Mouse (Mus musculus) natural killer cell, adult 2 months (primary cell): ENCODE measurements around the gene Gm21887.
"Not testable (repeated sequence)": the region's sequence is repeated elsewhere in the genome, so short reads cannot be mapped to it uniquely, and the experiment has no call there.

Experiments used
- DNase-seq, 2 experiments: peaks; one replicate each; pipeline ENCODE4 v3.0.0; 2022; ENCODE audit warnings: low spot score in 2 of 2

Gm21887 gene

DNA sequence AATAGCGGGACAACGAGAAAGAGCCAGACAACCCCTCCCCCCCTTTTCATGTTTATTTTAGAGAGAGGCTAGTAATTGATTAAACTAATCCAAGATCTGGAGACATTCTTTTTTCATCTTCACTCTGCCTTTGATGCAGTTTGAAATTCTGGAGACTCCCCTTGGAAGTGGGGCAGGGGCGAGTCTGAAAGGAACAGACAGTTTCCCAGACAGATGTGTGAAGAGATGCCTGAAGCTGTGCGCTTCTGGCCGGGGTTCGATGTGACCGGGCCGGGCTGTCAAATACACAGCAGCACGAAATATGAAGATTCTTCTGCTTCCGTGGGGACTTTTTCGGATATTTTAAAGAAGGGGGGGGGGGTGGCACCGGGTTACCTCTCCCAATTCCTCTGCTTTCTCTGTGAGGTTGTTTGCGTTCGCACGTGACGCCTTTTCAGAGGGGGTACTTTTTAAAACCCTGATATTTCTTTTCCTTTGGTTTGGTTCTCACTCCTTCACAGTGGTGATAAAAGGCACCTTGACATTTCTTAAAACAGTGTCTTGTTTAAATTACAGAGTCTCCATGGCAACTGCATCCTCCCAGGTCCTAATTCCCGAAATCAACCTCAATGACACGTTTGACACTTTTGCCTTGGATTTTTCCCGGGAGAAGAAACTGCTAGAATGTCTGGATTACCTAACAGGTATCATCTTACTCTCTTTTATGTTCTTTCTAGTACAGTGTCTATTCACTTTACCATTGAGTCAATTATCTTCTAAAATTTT, 25.9 kb upstream of the Gm21887 start:
- peak; percentile 0 to 5 for DNase-seq

DNA sequence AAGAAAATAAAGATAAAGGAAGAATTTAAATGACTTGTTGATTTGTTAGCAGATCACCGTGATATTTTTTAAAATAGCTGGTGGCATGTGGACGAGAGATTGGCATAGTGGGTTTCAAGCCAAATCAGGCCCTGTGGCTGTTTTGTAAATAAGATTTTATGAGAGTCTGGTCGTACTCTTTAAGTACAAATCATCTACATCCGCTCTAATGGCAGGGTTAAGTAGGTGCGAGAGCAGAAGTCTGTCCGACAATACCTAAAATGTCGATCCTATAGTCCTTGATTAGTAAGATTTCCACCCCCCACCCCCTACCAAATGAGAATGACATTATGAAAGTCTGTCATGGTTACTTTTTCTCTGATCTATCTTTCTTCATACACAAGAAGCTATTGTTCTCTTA, 25.1 kb upstream of the Gm21887 start:
- DNase-seq: peak in 1 of 2 experiments; percentile 0

DNA sequence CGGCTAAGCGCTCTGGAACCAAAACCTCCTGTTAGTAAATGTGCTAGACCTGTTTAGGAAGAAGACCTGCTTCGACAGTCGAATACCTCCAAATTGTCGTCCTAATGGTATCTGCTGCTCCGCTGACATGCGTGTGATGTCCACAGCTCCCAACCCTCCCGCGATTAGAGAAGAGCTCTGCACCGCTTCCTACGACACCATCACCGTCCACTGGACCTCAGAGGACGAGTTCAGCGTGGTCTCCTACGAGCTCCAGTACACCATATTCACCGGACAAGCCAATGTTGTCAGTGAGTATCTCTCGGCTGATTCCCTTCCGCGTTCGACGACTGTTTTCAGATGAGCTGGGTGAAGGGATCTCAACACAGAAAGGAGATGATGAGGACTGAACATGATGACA, 24.6 kb upstream of the Gm21887 start:
- peak; percentile 4 to 26 for DNase-seq

DNA sequence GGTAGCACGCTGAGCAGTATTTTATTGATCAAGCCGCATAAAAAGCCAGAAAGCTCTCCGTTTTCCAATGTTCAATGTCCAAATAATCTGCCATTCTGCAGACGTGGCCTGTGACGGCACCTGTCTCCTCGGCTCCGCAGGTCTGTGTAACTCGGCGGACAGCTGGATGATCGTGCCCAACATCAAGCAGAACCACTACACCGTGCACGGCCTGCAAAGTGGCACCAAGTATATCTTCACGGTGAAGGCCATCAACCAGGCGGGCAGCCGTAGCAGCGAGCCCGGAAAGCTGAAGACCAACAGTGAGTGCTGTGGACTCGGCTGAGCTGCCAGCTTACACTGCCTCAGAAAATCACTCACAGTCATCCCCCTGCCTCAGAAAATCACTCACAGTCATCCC, 23.7 kb upstream of the Gm21887 start:
- DNase-seq: peak; percentile 11 to 26

DNA sequence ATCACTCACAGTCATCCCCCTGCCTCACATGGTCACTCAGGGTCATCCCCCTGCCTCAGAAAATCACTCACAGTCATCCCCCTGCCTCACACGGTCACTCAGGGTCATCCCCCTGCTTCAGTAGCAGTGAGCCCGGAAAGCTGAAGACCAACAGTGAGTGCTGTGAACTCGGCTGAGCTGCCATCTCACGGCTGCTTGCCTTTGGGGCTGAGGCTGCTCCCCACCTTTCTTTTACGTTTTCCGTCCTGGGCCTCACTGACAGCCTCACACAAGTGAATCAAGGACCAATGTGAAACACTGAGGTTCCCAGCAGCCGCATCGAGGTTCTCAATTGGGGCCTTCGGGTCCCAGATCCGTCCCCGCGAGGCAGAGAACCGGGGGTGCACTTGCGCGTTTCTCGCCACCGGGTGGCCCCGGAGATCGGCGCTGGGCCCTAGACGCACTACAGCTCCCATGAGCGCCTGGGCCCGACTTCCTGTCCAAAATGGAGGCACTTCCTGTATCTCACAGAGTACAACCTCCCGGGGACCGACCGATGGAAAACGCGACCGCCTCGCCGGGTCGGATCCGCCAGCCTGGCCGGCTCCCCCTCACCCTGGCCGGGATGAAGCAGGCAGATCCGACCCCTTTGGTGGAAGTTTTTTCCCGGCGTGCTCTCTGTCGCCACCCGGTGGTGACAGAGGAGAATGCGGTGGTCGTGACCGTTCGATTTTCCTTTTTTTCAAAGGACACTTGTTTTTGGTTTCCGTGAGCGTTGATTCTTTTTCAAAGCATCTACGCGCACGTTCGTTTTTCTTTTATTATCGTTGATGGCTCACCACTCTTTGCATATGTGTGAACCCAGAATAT, 22.7 kb upstream of the Gm21887 start:
- peak; percentile 88 to 96 for DNase-seq

DNA sequence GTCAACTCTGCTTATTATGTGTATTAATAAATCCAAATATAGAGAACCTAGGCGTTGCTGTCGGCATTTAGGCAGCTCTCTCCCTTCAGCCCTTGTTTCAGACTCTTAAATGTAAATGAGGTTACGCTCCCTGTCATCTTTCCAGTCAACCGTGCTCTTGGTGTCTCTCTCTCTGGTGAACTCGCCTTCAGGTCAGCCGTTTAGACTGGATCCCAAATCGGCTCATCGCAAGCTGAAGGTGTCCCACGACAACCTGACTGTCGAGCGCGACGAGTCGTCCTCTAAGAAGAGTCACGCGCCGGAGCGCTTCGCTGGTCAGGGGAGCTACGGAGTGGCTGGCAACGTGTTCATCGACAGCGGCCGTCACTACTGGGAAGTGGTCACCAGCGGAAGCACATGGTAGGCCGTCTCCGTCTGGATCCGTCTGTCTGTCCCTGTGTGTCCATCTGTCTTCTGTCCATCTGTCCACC, 22.1 kb upstream of the Gm21887 start:
- peak; percentile 29 to 54 for DNase-seq

DNA sequence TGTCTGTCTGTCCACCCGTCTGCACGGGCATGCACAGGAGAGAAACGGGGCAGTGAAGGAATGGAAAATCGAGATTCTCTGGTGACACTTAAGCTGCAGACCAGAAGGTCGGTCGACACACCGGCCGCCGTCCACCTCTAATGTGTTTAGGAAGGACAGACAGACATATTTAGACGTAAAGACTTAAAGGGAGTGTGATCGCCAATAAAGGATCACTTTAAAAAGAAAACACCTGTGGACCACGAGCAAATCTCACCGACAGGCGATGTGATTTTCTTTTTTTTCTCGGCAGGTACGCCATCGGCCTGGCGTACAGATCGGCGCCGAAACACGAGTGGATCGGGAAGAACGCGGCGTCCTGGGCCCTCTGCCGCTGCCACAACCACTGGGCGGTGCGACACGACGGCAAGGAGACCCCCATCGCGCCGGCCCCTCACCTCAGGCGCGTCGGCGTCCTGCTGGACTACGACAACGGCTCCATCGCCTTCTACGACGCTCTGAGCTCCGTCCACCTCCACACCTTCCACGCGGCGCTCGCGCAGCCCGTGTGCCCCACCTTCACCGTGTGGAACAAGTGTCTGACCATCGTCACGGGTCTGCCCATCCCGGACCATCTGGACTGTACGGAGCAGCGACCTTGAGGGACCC, 20.8 kb upstream of the Gm21887 start:
- peak; percentile 25 to 46 for DNase-seq

DNA sequence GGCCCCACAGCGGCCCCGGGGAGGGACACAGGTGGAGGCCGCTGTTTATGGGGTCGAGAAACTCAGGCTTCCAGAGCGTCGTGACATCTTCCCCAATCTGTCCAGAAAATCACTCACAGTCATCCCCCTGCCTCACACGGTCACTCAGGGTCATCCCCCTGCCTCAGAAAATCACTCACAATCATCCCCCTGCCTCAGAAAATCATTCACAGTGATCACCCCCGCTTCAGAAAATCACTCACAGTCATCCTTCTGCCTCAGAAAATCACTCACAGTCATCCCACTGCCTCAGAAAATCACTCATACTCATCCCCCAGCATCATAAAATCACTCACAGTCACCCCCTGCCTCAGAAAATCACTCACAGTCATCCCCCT, 20.3 kb upstream of the Gm21887 start:
- DNase-seq: not testable (repeated sequence)

DNA sequence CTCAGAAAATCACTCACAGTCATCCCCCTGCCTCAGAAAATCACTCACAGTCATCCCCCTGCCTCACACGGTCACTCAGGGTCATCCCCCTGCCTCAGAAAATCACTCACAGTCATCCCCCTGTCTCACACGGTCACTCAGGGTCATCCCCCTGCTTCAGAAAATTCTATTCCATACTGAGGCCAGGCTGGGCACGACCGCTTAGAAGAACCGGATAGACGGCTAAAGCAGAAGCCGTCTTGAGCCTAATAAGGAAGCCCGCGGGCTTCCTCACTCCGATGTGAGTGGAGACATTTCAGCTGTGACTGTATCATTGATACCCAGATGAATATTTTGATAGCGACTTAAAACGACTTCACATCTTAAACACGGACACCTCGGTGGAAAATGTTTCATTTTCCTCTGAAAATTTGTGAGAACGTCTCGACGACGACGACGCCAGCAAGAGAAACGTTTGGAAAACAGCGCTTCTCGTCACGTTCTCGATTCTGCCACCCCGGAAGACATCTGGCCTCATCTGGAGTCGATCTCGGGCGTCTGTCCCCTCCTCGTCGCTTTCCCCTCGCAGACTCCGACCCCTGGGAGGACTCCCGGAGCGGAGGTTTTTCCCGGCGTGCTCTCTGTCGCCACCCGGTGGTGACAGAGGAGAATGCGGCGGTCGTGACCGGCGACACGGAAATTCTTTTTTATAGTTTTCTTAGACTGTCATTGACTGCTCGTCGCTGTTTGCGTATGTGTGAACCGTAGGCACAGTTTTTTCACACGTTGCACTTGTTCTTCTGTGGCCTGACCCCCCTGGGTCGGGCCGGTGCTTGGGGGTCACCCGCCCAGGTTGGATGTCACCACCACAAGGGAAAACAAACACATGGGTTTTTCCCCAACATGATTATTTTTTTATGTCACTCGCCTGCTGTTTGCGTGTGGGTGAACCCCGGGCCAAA, 19.5 kb upstream of the Gm21887 start:
- peak; percentile 83 to 91 for DNase-seq

DNA sequence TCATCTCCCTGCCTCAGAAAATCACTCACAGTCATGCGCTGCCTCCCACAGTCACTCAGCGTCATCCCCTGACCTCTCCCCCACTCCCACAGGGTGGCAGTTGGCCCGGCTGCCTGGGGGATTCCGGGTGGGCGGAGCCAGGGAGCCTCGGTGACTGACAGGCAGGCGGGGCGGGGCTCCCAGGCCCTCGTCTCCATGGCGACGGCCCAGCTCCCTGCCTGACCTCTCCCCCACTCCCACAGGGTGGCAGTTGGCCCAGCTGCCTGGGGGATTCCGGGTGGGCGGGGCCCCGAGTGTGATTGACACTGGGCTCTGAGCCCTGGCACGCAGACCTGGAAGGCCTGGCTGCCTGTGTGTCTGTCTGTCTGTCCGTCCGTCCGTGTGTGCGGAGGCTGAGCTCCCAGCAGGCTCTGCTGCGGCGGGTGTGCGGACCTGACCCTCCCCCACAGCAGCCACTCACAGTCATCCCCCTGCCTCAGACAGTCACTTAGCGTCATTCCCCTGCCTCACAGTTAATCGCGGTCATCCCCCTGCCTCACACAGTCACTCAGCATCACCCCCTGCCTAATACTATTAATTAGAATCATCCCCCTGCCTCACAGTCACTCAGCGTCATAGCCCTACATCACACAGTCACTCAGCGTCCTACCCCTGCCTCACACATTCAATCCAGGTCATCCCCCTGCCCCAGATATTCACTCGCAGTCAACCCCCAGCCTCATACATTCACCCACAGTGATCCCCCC, 18.2 kb upstream of the Gm21887 start:
- DNase-seq: peak; percentile 100

DNA sequence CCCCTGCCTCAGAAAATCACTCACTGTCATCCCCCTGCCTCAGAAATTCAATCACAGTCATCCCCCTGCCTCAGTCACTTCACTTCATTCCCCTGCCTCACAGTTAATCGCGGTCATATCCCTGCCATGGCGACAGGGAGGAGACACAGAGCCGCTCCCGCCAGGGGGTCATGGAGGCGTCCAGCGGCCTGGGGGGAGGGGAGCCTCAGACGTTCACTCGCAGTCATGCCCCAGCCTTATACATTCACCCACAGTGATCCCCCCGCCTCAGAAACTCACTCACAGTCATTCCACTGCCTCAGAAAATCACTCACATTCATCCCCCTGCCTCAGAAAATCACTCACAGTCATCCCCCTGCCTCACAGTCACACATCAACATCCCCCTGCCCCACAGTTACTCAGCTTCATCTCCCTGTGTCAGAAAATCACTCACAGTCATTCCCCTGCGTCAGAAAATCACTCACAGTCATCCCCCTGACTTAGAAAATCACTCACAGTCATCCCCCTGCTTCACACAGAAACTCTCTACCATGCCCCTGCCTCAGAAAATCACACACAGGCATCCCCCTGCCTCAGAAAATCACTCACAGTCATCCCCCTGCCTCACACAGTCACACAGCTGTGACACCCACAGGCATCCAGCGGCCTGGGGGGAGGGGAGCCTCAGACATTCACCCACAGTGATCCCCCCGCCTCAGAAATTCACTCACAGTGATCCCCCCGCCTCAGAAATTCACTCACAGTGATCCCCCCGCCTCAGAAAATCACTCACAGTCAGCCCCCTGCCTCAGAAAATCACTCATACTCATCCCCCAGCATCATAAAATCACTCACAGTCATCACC, 17.2 kb upstream of the Gm21887 start:
- peak in 1 of 2 experiments; percentile 47 for DNase-seq

DNA sequence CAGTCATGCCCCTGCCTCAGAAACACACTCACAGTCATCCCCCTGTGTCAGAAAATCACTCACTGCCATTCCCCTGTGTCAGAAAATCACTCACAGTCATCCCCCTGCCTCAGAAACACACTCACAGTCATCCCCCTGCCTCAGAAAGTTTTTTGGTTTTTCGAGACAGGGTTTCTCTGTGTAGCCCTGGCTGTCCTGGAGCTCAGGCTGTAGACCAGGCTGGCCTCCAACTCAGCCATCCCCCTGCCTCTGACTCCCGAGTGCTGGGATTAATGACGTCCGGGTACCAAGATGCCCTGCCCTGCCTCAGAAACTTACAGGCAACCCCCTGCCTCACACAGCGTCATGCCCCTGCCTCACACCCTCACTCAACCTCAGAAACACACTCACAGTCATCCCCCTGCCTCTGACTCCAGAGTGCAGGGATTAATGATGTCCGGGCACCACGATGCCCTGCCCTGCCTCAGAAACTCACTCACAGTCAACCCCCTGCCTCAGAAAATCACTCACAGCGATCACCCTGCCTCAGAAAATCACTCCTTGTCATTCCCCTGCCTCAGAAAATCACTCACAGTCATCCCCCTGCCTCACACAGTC, 16.4 kb upstream of the Gm21887 start:
- DNase-seq: peak in 1 of 2 experiments; percentile 48

DNA sequence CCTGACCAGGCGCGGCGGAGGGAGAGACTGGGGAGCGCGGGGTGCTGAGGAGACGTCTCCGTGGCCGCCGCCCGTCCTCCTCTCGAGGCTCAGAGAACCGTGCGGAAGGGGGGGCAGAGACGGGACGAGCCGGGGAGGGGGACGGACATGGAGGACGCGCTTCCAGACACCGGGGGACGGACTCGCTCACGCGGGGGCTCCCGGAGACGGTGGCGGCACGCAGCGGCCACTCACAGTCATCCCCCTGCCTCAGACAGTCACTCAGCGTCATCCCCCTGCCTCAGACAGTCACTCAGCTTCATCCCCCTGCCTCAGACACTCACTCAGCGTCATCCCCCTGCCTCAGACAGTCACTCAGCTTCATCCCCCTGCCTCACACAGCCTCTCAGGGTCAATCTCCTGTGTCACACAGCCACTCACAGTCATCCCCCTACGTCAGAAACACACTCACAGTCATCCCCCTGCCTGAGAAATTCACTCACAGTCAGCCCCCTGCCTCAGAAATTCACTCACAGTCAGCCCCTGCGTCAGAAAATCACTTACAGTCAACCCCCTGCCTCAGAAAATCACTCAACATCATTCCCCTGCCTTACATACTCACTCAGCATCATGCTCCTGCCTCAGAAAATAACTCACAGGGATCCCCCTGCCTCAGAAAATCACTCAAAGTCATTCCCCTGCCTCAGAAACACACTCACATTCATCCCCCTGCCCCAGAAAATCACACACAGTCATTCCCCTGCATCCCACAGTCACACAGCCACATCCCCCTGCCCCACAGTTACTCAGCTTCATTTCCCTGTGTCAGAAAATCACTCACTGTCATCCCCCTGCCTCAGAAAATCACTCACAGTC, 15.2 kb upstream of the Gm21887 start:
- peak in 1 of 2 experiments; percentile 71 for DNase-seq

DNA sequence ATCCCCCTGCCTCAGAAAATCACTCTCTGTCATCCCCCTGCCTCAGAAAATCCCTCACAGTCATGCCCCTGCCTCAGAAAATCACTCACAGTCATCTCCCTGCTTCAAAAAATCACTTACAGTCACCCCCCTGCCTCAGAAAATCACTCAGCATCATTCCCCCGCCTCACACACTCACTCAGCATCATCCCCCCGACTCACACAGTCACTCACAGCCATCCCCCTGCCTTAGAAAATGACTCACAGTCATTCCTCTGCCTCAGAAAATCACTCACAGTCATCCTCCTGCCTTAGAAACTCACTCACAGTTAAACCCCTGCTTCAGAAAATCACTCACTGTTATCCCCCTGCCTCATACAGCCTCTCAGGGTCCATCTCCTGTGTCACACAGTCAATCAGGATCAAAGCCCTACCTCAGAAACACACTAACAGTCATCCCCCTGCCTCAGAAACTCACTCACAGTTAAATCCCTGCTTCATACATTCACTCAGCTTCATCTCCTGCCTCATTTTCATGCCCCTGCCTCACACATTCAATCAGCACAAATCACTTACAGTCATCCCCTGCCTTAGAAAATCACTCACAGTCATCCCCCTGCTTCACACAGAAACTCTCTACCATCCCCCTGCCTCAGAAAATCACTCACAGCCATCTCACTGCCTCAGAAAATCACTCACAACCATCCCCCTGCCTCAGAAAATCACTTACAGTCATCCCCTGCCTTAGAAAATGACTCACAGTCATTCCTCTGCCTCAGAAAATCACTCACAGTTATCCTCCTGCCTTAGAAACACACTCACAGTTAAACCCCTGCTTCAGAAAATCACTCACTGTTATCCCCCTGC, 14.4 kb upstream of the Gm21887 start:
- peak in 1 of 2 experiments; percentile 42 for DNase-seq

DNA sequence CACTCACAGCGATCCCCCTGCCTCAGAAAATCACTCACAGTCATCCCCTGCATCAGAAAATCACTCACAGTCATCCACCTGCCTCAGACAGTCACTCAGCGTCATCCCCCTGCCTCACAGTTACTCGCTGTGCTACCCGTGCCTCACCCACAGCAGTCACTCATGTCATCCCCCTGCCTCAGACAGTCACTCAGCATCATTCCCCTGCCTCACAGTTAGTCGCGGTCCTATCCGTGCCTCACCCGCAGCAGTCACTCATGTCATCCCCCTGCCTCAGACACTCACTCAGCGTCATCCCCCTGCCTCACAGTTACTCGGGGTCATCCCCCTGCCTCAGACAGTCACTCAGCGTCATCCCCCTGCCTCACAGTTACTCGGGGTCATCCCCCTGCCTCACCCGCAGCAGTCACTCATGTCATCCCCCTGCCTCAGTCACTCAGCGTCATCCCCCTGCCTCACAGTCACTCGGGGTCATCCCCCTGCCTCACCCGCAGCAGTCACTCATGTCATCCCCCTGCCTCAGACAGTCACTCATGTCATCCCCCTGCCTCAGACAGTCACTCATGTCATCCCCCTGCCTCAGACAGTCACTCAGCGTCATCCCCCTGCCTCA, 13.4 kb upstream of the Gm21887 start:
- DNase-seq: peak in 1 of 2 experiments; percentile 58

DNA sequence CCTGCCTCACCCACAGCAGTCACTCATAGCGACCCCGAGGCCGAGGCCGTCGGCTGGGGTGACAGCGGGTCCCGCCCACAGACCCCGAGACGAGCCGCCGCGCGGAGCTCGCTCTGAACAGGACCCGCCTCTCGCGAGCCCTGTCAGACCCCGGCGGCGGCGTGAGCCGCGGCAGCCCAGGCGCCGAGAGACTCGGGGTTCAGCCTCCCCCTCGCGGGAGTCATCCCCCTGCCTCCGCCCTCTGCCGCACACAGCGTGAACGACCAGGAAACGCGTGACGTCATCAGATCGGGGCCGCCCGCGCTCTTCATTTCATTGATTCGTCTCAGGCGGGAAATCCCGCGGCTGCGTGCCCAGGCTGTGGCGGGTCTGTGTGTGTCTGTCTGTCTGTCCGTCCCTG, 12.5 kb upstream of the Gm21887 start:
- peak; percentile 98 to 99 for DNase-seq

DNA sequence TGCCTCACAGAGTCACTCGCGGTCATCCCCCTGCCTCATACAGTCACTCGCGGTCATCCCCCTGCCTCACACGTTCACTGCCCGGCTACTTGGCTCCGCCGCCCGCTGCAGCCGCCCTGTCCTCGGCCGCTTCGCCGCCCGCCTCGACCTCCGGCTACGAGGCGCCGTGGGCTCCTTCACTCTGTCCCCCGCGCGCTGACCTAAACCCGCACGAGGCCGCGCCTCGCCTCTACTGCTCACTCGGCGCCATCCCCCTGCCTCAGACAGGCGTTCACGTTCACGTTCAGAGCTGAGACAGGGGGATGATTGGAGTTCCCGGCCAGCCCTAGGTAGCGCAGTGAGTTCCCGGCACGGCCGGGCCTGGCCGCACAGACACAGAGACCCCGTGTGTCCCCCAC, 12.0 kb upstream of the Gm21887 start:
- not testable (repeated sequence) for DNase-seq
